Mouse (Mus musculus) spleen, adult 2 months (tissue): Measurements from ENCODE around the gene Tpcn1. TPM values are rescaled to one million over a fixed set of nuclear protein-coding genes. Genes with fewer than 3 reads are reported as not detected.

Experiments
- DNase-seq, 2 experiments: peaks; one replicate each; pipeline versions ENCODE4 v3.0.0 to v3.0.0-alpha.2; 2012 to 2021; ENCODE audit warnings: low spot score in 2 of 2, low read depth in 1 of 2
- H3K27ac ChIP-seq: fragments of 200-500 bp; 2 replicates; pipeline ENCODE4 v1.5.1; 2012; ENCODE audit warnings: low read length, inconsistent platforms; ENCODE audit not compliant: insufficient read depth
- H3K27me3 ChIP-seq: fragments of 200-500 bp; 2 replicates; pipeline ENCODE4 v1.6.1; 2012; ENCODE audit warnings: mild to moderate bottlenecking, moderate library complexity, low read length, inconsistent platforms; ENCODE audit not compliant: control insufficient read depth, insufficient read depth
- H3K36me3 ChIP-seq: fragments of 200-500 bp; 2 replicates; pipeline ENCODE4 v1.6.1; 2012; ENCODE audit warnings: mild to moderate bottlenecking, low read length, inconsistent platforms; ENCODE audit not compliant: control insufficient read depth, insufficient read depth
- H3K4me1 ChIP-seq: fragments of 200-500 bp; 2 replicates; pipeline ENCODE4 v1.6.1; 2011; ENCODE audit warnings: inconsistent platforms; ENCODE audit not compliant: control insufficient read depth, insufficient read depth, insufficient read length
- H3K4me3 ChIP-seq: fragments of 200-500 bp; 2 replicates; pipeline ENCODE4 v1.5.1; 2011; ENCODE audit warnings: mild to moderate bottlenecking, inconsistent platforms; ENCODE audit not compliant: insufficient read depth, insufficient read length; ENCODE audit errors: extremely low read depth
- CTCF ChIP-seq: fragments of 200-500 bp; IDR thresholded peaks from 2 replicates; pipeline ENCODE4 v1.5.1; 2011; ENCODE audit warnings: mild to moderate bottlenecking, inconsistent platforms; ENCODE audit not compliant: insufficient read depth, insufficient read length, insufficient replicate concordance; ENCODE audit errors: extremely low read depth
- POLR2A ChIP-seq: fragments of 200-500 bp; IDR thresholded peaks from 2 replicates; pipeline ENCODE4 v1.6.1; 2011; ENCODE audit warnings: low read depth, low read length, inconsistent platforms
- WGBS: fragments of 180-500 bp; shearing (Covaris S2); methylation state at CpG from one replicate; pipeline ENCODE4 v1.1.7; 2018; 5-methylcytosine and 5-hydroxymethylcytosine counted together
- polyA plus RNA-seq: library from polyadenylated mRNA; depleted of rRNA; stranded (reverse); fragments of >200 nt; gene quantifications from 2 replicates; pipeline ENCODE4 v1.2.3, GENCODE M21; 2012

Tpcn1 gene
- polyA plus RNA-seq, 1 experiment = 54.5 TPM

GRCm38 (mm10) chr5:120611416-120611815 is 22.9 kb upstream of the Tpcn1 start:
- DNase-seq = no peak
- TF ChIP-seq CTCF = no peak
- no peaks in the 10 kb centered on the region; the same call in 1 of the 2 replicates for H3K4me1 ChIP-seq
- no peak overlapping the region for H3K27ac ChIP-seq
- H3K36me3 ChIP-seq = no peaks in the 10 kb centered on the region; the same call in 1 of the 2 replicates
- H3K4me3 ChIP-seq = no peak overlapping the region
- H3K27me3 ChIP-seq = no peaks in the 10 kb centered on the region
- 82% methylated on average over 8 of the region's 8 CpGs for WGBS

GRCm38 (mm10) chr5:120610906-120611305 is 22.4 kb upstream of the Tpcn1 start:
- Histone ChIP-seq H3K27ac (no peak overlapping the region), H3K27me3 (no peaks in the 10 kb centered on the region), H3K4me3 (no peak overlapping the region), H3K4me1 (no peaks in the 10 kb centered on the region; the same call in 1 of the 2 replicates), H3K36me3 (no peaks in the 10 kb centered on the region; the same call in 1 of the 2 replicates)
- DNase-seq = no peak
- no peak for TF ChIP-seq POLR2A
- TF ChIP-seq CTCF = no peak
- 89% methylated on average over 5 of the region's 5 CpGs for WGBS

- Histone ChIP-seq H3K4me1 (no peaks in the 10 kb centered on the region; the same call in 1 of the 2 replicates), H3K27ac (no peak overlapping the region), H3K4me3 (no peak overlapping the region), H3K27me3 (no peaks in the 10 kb centered on the region), H3K36me3 (no peaks in the 10 kb centered on the region)
- no peak for TF ChIP-seq POLR2A
- no peak for TF ChIP-seq CTCF
- no peak for DNase-seq
- WGBS = 84% methylated on average over 16 of the region's 16 CpGs
Measured at GRCm38 (mm10) chr5:120609246-120609775, 20.8 kb upstream of the Tpcn1 start.

- 91% methylated on average over 3 of the region's 3 CpGs for WGBS
- Histone ChIP-seq H3K27ac (no peak overlapping the region), H3K4me3 (no peak overlapping the region), H3K27me3 (no peaks in the 10 kb centered on the region), H3K36me3 (no peaks in the 10 kb centered on the region), H3K4me1 (no peaks in the 10 kb centered on the region; the same call in 1 of the 2 replicates)
- no peak for DNase-seq
- TF ChIP-seq POLR2A (no peak), CTCF (no peak)
Measured at GRCm38 (mm10) chr5:120607335-120607734, 18.9 kb upstream of the Tpcn1 start.

GRCm38 (mm10) chr5:120606590-120607200 is 18.2 kb upstream of the Tpcn1 start:
- Histone ChIP-seq H3K27me3 (no peaks in the 10 kb centered on the region), H3K36me3 (no peaks in the 10 kb centered on the region), H3K27ac (no peak overlapping the region), H3K4me3 (no peak overlapping the region), H3K4me1 (no peaks in the 10 kb centered on the region; the same call in 1 of the 2 replicates)
- no peak for TF ChIP-seq POLR2A
- TF ChIP-seq CTCF = no peak
- no peak for DNase-seq
- WGBS = 86% methylated on average over 25 of the region's 25 CpGs

GRCm38 (mm10) chr5:120605688-120606087 is 17.2 kb upstream of the Tpcn1 start:
- no peak overlapping the region for H3K27ac ChIP-seq
- H3K4me3 ChIP-seq = no peak overlapping the region
- TF ChIP-seq CTCF (peak; percentile 77; the same call in 1 of the 2 replicates), POLR2A (no peak)
- WGBS = 2% methylated on average over 8 of the region's 8 CpGs
- H3K4me1 ChIP-seq = no peaks in the 10 kb centered on the region; the same call in 1 of the 2 replicates
- no peaks in the 10 kb centered on the region for H3K27me3 ChIP-seq
- DNase-seq = peak; percentile 77 to 80
- H3K36me3 ChIP-seq = no peaks in the 10 kb centered on the region

- Histone ChIP-seq H3K36me3 (no peaks in the 10 kb centered on the region), H3K4me1 (no peaks in the 10 kb centered on the region; the same call in 1 of the 2 replicates), H3K27ac (no peak overlapping the region), H3K4me3 (peak overlapping the region; percentile 5; the same call in 1 of the 2 replicates), H3K27me3 (no peaks in the 10 kb centered on the region)
- WGBS = 8% methylated on average over 10 of the region's 10 CpGs
- no peak for DNase-seq
- TF ChIP-seq POLR2A = no peak
Measured at GRCm38 (mm10) chr5:120605241-120605661, 16.8 kb upstream of the Tpcn1 start.
